Mouse (Mus musculus) kidney, adult 11 months (tissue): ENCODE results near the gene Akap8.

ENCODE experiments used
- DNase-seq: peaks from one replicate; pipeline ENCODE4 v3.0.0; 2022

Gene Akap8

DNA sequence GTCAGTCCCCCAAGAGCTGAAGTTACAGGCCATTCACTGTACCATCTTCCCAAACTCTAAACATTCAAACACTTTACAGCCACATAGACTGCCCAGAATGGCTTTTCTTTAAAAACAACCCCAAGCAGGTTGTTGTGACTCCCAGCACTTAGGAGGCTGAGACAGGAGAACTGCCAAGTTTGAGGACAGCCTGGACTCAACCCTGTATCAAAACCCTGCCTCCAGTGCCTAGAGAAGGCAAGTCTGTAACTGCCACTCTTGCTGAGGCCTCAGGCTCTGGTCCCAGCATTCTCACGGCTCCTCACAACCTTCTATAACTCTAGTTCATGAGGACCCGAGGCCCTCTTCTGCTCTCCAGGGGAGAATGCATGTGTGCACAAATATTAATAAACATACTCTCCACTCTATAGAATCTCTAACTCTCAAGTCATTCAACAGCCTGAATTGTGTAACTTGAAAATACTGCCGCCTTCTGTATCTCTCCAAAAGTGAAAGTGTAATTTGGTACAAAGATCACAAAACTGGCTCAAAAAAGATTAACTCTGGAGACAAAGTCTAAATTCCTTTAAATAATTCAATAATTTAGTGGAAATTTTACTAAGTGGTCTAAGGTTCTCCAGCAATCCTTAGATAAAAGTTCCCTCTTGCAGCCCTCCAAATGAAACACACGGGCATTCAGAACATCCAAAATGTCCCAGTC, 39.3 kb downstream of the Akap8 start:
- DNase-seq, result no peak

DNA sequence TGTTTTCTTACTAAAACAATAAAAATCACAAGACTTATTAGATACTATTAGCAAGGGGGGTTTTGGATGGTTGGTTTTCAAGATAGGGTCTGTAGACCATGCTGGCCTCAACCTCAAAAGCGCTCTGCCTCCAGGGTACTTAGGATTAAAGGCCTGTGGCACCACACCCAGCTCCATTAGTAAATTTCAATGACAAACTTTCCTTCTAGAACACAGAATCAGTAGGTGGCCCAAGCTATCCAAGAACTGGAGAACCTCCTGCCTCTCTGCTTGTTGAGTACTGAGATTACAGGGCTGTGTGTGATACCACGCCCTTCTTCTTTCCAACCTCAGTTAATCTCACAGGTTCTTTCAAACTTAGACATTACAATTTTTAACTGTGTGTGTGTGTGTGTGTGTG, 39.9 kb downstream of the Akap8 start:
- no peak for DNase-seq

DNA sequence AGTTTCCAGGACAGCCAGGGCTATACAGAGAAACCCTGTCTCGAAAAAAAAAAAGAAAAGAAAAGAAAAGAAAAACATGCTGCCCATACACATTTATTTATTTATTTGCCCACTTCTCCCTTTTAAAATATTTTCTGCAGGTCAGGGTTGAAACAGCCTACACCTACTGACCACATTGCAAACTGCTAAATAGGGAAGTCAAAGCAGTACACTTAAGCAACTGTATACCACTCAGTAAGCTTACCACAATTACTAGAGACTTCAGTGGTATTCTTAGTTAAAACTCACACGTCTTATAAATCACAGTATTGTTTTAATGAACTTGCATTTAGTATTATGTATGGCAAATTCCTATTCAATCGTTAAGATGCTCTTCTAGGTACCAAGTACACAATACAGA, 40.5 kb downstream of the Akap8 start:
- DNase-seq, result no peak

- DNase-seq, result no peak
Observed at GRCm38 (mm10) chr17:32277201-32277600, 43.8 kb downstream of the Akap8 start.

DNA sequence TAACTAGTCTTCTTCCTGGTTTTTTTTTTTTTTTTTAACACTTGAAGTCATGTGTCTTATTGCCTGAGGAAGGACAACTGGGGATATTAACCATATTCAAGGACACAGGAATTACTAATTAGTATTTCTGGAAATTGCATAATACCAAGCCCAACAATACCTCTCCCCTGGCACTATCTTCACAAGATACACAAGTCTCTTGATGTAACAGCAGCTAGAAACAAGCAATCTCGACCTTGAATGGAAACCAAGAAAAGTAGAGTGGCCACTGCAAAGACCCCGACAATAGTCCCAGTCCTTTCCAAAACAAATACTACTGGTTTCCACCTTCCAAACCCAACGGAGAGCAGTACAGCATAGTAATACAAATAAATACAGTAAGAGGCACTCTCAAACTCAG, 45.5 kb downstream of the Akap8 start:
- DNase-seq, result no peak

DNA sequence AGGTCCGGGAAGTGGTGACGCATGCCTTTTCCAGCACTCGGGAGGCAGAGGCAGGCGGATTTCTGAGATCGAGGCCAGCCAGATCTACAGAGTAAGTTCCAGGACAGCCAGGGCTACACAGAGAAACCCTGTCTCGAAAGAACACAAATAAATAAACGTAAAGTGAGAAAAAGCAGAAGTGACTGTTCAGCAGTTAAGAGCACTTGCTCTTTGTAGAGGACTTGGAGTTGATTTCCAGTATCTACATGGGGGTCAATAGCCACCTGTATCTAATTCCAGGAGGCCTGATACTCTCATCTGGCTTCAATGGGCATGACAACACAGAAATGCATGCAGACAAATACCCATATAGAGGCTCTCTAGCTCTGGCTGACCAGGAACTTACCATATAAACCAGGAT, 51.9 kb downstream of the Akap8 start:
- DNase-seq, result no peak

DNA sequence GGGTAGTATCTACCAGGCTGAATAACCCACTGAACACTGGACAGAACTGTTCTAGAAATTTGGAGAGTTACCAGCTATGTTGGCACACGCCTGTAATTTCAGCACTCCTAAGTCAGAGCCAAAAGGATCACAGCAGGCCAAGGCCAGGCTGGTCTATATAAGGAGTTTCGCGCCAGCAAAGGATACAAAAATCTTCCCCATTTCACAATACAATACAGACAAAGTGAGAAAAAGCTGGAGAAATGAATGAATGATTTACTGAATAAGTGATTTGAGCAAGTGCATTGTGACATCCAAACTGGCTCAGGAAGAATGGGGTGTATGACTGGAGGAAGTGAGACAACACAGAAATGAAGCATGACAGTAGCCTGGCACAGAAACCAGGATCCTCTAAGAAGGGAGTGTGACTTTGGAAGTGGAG, 52.5 kb downstream of the Akap8 start:
- no peak for DNase-seq

GRCm38 (mm10) chr17:32268096-32268495, 52.9 kb downstream of the Akap8 start:
- no peak for DNase-seq

- no peak for DNase-seq
Observed at GRCm38 (mm10) chr17:32267617-32268016, 53.4 kb downstream of the Akap8 start.

DNA sequence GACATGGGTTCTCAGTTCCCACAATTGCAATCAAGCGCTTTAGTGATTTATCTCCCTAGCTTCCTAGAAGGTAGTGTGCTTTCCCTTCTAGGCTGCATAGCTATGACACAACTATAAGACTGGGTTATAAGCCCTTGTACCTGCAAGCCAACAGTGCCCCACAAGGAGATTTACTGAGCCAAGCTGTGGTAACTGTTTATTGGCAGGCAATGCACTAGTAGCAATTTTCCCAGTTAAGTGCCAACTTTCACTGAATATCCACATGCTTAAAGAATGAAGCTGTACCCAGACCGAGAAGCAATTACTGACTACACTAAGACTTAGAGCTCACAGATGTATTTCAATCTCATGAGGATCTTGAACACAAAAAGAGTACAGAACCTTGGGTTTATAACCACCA, 57.4 kb downstream of the Akap8 start:
- DNase-seq, result no peak

- no peak for DNase-seq
Observed at GRCm38 (mm10) chr17:32262831-32263559, 58.0 kb downstream of the Akap8 start.

DNA sequence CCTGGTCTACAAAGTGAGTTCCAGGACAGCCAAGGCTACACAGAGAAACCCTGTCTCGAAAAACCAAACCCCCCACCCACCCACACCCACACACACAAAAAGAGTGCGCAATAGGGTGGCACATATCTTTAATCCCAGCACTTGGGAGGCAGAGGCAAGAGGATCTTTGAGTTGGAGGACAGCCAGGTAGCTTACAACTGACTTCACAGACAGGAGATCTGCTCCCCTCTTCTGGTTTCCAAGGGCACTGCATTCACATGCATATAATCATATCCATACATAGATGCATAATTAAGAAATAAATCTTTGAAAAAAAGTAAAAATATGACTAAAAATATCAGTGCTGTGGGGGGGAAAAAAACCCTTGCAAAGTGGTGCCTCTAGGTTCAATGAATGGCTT, 62.2 kb downstream of the Akap8 start:
- no peak for DNase-seq

DNA sequence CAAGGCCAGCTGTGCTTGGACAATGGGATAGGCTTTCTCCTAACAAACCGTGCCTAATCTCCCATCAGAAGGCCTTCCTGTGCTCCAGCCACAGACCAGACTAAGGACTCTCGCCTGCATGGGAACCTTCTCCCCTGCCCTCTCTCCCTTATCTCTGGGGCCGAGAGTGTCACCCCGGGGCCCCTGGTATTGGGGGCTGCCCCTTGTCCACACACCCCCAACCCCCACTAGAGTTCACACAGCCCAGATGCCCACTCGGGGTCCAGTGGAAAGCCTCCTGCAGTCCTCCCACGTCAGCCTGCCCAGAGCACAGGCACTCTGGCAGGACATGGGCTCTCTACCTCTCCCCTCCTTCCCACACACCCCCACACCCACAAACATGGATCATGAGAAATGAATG, 63.1 kb downstream of the Akap8 start:
- no peak for DNase-seq

DNA sequence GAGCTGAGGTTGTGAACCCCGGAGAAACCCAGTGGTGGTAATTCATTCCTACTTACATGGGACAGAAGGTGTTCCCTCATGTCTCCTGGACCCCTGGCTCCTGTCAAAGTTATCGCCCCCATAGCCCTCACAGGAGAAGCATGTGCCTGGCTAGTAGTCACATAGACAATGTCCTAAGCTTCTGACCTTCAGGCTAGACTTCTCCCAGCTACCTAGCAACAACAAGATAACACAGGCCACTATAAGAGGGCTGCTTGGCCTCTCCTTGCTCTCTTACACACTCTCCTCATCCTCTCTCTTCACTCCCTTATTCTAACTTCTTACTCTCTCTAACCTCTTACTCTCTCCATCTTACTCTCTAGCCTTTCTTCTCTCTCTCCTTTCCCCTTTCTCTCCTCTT, 63.6 kb downstream of the Akap8 start:
- DNase-seq, result no peak

- DNase-seq, result no peak
Observed at GRCm38 (mm10) chr17:32256896-32257295, 64.1 kb downstream of the Akap8 start.
